Mouse (Mus musculus) brown adipose tissue, adult 24 weeks (tissue): ENCODE results near the gene Nus1. TPM values are rescaled to one million over a fixed set of nuclear protein-coding genes. Genes with fewer than 3 reads are reported as not detected.

Experiments
- H3K27ac ChIP-seq: fragments of 200-500 bp; replicated peaks from 2 replicates; pipeline ENCODE4 v1.5.1; 2012; ENCODE audit warnings: low read depth, mild to moderate bottlenecking, low read length
- H3K4me1 ChIP-seq: fragments of 200-500 bp; 2 replicates; pipeline ENCODE4 v1.6.1; 2012; ENCODE audit warnings: low read length, mixed read lengths; ENCODE audit not compliant: control insufficient read depth, insufficient read depth, insufficient read length
- H3K4me3 ChIP-seq: fragments of 200-500 bp; 2 replicates; pipeline ENCODE4 v1.5.1; 2012; ENCODE audit warnings: low read depth, mild to moderate bottlenecking, low read length, moderate library complexity; ENCODE audit not compliant: insufficient read depth
- polyA plus RNA-seq: library from polyadenylated mRNA; stranded (reverse); fragments of >200 nt; gene quantifications from 2 replicates; pipeline ENCODE4 v1.2.4, GENCODE M21; 2012; ENCODE audit not compliant: missing spikeins, insufficient read depth, insufficient read length

The Nus1 gene
- polyA plus RNA-seq, 1 experiment = 35.3 TPM

GRCm38 (mm10) chr10:52391208-52391607 lies 26.1 kb upstream of the Nus1 start:
- Histone ChIP-seq H3K4me1 (peaks cover 19% of the 10 kb centered on the region; the same call in 1 of the 2 replicates), H3K4me3 (peak overlapping the region; percentile 59), H3K27ac (peak overlapping the region; percentile 90)

- H3K4me3 ChIP-seq = no peak overlapping the region
- H3K27ac ChIP-seq = no peak overlapping the region
- peaks cover 2% of the 10 kb centered on the region; the same call in 1 of the 2 replicates for H3K4me1 ChIP-seq
Observed at GRCm38 (mm10) chr10:52396647-52397046, 20.7 kb upstream of the Nus1 start.

- Histone ChIP-seq H3K4me3 (no peak overlapping the region), H3K4me1 (peaks cover 2% of the 10 kb centered on the region; the same call in 1 of the 2 replicates), H3K27ac (no peak overlapping the region)
Observed at GRCm38 (mm10) chr10:52398715-52399114, 18.6 kb upstream of the Nus1 start.

GRCm38 (mm10) chr10:52399722-52400121 lies 17.6 kb upstream of the Nus1 start:
- Histone ChIP-seq H3K4me3 (no peak overlapping the region), H3K27ac (no peak overlapping the region), H3K4me1 (peaks cover 5% of the 10 kb centered on the region; the same call in 1 of the 2 replicates)

GRCm38 (mm10) chr10:52405160-52405559 lies 12.2 kb upstream of the Nus1 start:
- Histone ChIP-seq H3K4me1 (0 out of 2 replicates have a peak, but pooled peaks cover 5% of the 10 kb centered on the region), H3K27ac (peak overlapping the region; percentile 65), H3K4me3 (no peak overlapping the region)

GRCm38 (mm10) chr10:52407526-52407925 lies 9.8 kb upstream of the Nus1 start:
- Histone ChIP-seq H3K4me3 (no peak overlapping the region), H3K27ac (no peak overlapping the region), H3K4me1 (0 out of 2 replicates have a peak, but pooled peaks cover 5% of the 10 kb centered on the region)

- Histone ChIP-seq H3K4me1 (peaks cover 4% of the 10 kb centered on the region; the same call in 1 of the 2 replicates), H3K27ac (no peak overlapping the region), H3K4me3 (no peak overlapping the region)
Observed at GRCm38 (mm10) chr10:52415020-52415419, 2.3 kb upstream of the Nus1 start.

GRCm38 (mm10) chr10:52416458-52416857 lies 889 bp upstream of the Nus1 start:
- Histone ChIP-seq H3K27ac (peak overlapping the region; percentile 92; the same call in 1 of the 2 replicates), H3K4me3 (no peak overlapping the region)

GRCm38 (mm10) chr10:52417998-52418860 lies 882 bp downstream of the Nus1 start:
- Histone ChIP-seq H3K27ac (peak overlapping the region; percentile 93), H3K4me3 (peak overlapping the region; percentile 97)

More at GRCm38 (mm10) chr10:52416458-52416857, 889 bp upstream of the Nus1 start:
- H3K4me1 ChIP-seq = peaks cover 4% of the 10 kb centered on the region

GRCm38 (mm10) chr10:52418931-52419330 lies 1.6 kb downstream of the Nus1 start:
- peak overlapping the region; percentile 97 for H3K4me3 ChIP-seq
- H3K4me1 ChIP-seq = peaks cover 10% of the 10 kb centered on the region
- peak overlapping the region; percentile 93 for H3K27ac ChIP-seq

More at GRCm38 (mm10) chr10:52417998-52418860, 882 bp downstream of the Nus1 start:
- peaks cover 10% of the 10 kb centered on the region for H3K4me1 ChIP-seq

GRCm38 (mm10) chr10:52419402-52419801 lies 2.1 kb downstream of the Nus1 start:
- Histone ChIP-seq H3K4me1 (peaks cover 10% of the 10 kb centered on the region), H3K27ac (peak overlapping the region; percentile 93), H3K4me3 (peak overlapping the region; percentile 97; the same call in 1 of the 2 replicates)

- H3K4me3 ChIP-seq = no peak overlapping the region
- H3K4me1 ChIP-seq = peaks cover 15% of the 10 kb centered on the region
- 0 out of 2 replicates have a peak overlapping the region, but pooled peaks have one; percentile 52 for H3K27ac ChIP-seq
Observed at GRCm38 (mm10) chr10:52420526-52420925, 3.2 kb downstream of the Nus1 start.

GRCm38 (mm10) chr10:52421716-52422115 lies 4.4 kb downstream of the Nus1 start:
- Histone ChIP-seq H3K4me3 (no peak overlapping the region), H3K4me1 (peaks cover 24% of the 10 kb centered on the region), H3K27ac (no peak overlapping the region)

- Histone ChIP-seq H3K4me1 (peaks cover 24% of the 10 kb centered on the region), H3K4me3 (no peak overlapping the region), H3K27ac (no peak overlapping the region)
Observed at GRCm38 (mm10) chr10:52423097-52423496, 5.8 kb downstream of the Nus1 start.

GRCm38 (mm10) chr10:52426314-52426980 lies 9.1 kb downstream of the Nus1 start:
- peaks cover 20% of the 10 kb centered on the region for H3K4me1 ChIP-seq
- no peak overlapping the region for H3K27ac ChIP-seq
- H3K4me3 ChIP-seq = no peak overlapping the region
